In the genomic region with DNA sequence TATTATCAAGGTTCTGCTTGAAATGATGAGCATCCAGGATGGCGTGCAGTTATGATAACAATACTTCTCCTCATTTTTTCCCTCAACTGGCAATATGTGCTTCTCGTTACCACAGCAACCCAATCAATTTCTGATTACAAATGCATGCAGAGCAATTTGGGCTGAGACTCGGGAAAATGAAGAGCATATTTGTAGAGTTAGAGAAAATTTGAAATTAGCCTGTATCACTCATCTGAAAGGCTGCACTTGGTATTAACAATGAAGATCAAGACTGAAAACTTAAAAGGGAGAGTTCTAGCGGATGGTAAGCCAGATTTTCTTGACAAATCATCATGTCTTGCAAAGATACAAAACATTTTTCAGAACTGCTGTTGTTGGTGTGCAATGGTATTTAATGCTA, we compare ENCODE assay signal across 30 mouse cellular contexts. TPM values are rescaled to one million over a fixed set of nuclear protein-coding genes. Genes with fewer than 3 reads are reported as not detected.
DNase-seq lines count a peak whose midpoint lies in the region; ATAC-seq and TF ChIP-seq lines count a peak whose summit lies in the region.
"Had no signal": no experiment of that assay in that cellular context is flagged by ENCODE, and none has a peak within 500 bp of the region (broad histone marks: within the 10 kb centered on the region; RNA-seq: fewer than 3 reads in every experiment).

No protein-coding gene starts in this region.

- H3K4me1 ChIP-seq in forebrain, postnatal 0 days (ENCODE audit: insufficient read depth) = no peaks in the 10 kb centered on the region
- H3K4me1 ChIP-seq in forebrain, embryonic 10.5 days = no peaks in the 10 kb centered on the region
- H3K4me1 ChIP-seq: embryonic facial prominence, embryonic 13.5 days; embryonic facial prominence, embryonic 15.5 days; forebrain, embryonic 13.5 days; forebrain, embryonic 15.5 days had no signal

- H3K36me3 ChIP-seq in forebrain, postnatal 0 days (ENCODE audit: insufficient read depth) = no peaks in the 10 kb centered on the region
- H3K36me3 ChIP-seq in forebrain, embryonic 10.5 days (replicated peaks) = no peaks in the 10 kb centered on the region
- H3K36me3 ChIP-seq: embryonic facial prominence, embryonic 13.5 days; embryonic facial prominence, embryonic 15.5 days; forebrain, embryonic 15.5 days; G1E had no signal

- no peak overlapping the region for H3K4me2 ChIP-seq in forebrain, postnatal 0 days (ENCODE audit: low read depth)
- H3K4me2 ChIP-seq: embryonic facial prominence, embryonic 13.5 days; embryonic facial prominence, embryonic 15.5 days; forebrain, embryonic 13.5 days; forebrain, embryonic 15.5 days had no signal

- no peak for ATAC-seq in forebrain, postnatal 0 days
- no peak for ATAC-seq in megakaryocyte, adult 5-6 weeks (ENCODE audit: poor library complexity, severe bottlenecking)
- ATAC-seq: activated CD4-positive, CD25-positive, alpha-beta regulatory T cell, adult 4 months; CD4-positive, CD25-positive, alpha-beta regulatory T cell, adult 4 months; forebrain, embryonic 13.5 days; forebrain, embryonic 15.5 days; Patski had no signal

- no peak overlapping the region for H3K9ac ChIP-seq in forebrain, postnatal 0 days
- H3K9ac ChIP-seq: embryonic facial prominence, embryonic 13.5 days; embryonic facial prominence, embryonic 15.5 days; forebrain, embryonic 13.5 days; forebrain, embryonic 15.5 days had no signal

- TF ChIP-seq CTCF in forebrain, postnatal 0 days (IDR thresholded peaks at IDR 0.05; ENCODE audit: low read depth) = no peak

- no peak overlapping the region for H3K27ac ChIP-seq in forebrain, postnatal 0 days (ENCODE audit: low read depth, low read length)
- H3K27ac ChIP-seq in forebrain, embryonic 10.5 days = no peak overlapping the region
- H3K27ac ChIP-seq: embryonic facial prominence, embryonic 13.5 days; embryonic facial prominence, embryonic 15.5 days; forebrain, embryonic 13.5 days; forebrain, embryonic 15.5 days had no signal

- 59% methylated on average over 4 of the region's 4 CpGs for WGBS in forebrain, postnatal 0 days
- WGBS in forebrain, embryonic 10.5 days = 87% methylated on average over 4 of the region's 4 CpGs

- no peaks in the 10 kb centered on the region for H3K27me3 ChIP-seq in forebrain, postnatal 0 days (ENCODE audit: insufficient read depth, low read length)
- H3K27me3 ChIP-seq in forebrain, embryonic 10.5 days (ENCODE audit: poor library complexity, severe bottlenecking) = no peaks in the 10 kb centered on the region
- H3K27me3 ChIP-seq: CH12.LX; embryonic facial prominence, embryonic 13.5 days; embryonic facial prominence, embryonic 15.5 days; forebrain, embryonic 13.5 days; forebrain, embryonic 15.5 days had no signal

- DNase-seq in forebrain, postnatal 0 days = peak; percentile 22
- no peak for DNase-seq in forebrain, embryonic 10.5 days (ENCODE audit: extremely low spot score, low spot score)
- DNase-seq in layer of hippocampus, adult 18-20 months (ENCODE audit: low spot score in 2 of 2) = peak; percentile 8 to 60
- DNase-seq in layer of hippocampus, adult 8-10 months (ENCODE audit: low spot score in 2 of 2) = no peak
- DNase-seq in layer of hippocampus, adult 9-11 months = peak; percentile 32
- DNase-seq in layer of hippocampus, postnatal 36 days = no peak
- peak; percentile 29 for DNase-seq in brain, adult 2 months (ENCODE audit: low read depth, low spot score)
- DNase-seq: adrenal gland, adult 8-10 months; adrenal gland, postnatal 14 days; adrenal gland, postnatal 36 days; B cell, adult 2 months; cerebellum, adult 11 months; cerebellum, adult 18-20 months; cerebellum, adult 8-10 months; cerebellum, adult 9-11 months; cerebellum, postnatal 14 days; cerebellum, postnatal 36 days; embryo, embryonic 11 days had no signal

- no peak overlapping the region for H3K4me3 ChIP-seq in forebrain, postnatal 0 days (ENCODE audit: low read depth, low read length)
- no peak overlapping the region for H3K4me3 ChIP-seq in forebrain, embryonic 10.5 days
- H3K4me3 ChIP-seq: embryonic facial prominence, embryonic 13.5 days; embryonic facial prominence, embryonic 15.5 days; erythroblast, embryonic 14.5 days; forebrain, embryonic 13.5 days; forebrain, embryonic 15.5 days had no signal

- H3K9me3 ChIP-seq in forebrain, postnatal 0 days (ENCODE audit: low read length) = no peaks in the 10 kb centered on the region
- H3K9me3 ChIP-seq in forebrain, embryonic 10.5 days = no peaks in the 10 kb centered on the region
- H3K9me3 ChIP-seq: embryonic facial prominence, embryonic 13.5 days; embryonic facial prominence, embryonic 15.5 days; forebrain, embryonic 13.5 days; forebrain, embryonic 15.5 days; G1E had no signal

RNA-seq across cellular contexts. Expression of gene Pacrg, which starts 21.1 kb away (rescaled TPM):
- 2.0 and 6.2 TPM in 2 replicates for total RNA-seq in forebrain, postnatal 0 days (2014; rRNA removed)
- 12.6 and 20.7 TPM in 2 replicates for polyA plus RNA-seq in forebrain, postnatal 0 days (2015; fragmentation: Nextera tagmentation; extraction: Ambion mirVana)
- polyA plus RNA-seq in forebrain, embryonic 10.5 days (2016; fragmentation: Nextera tagmentation; extraction: Ambion mirVana) = 2.3 and 2.6 TPM in 2 replicates
- 10 to 100 TPM; 19.9 to 23.8 TPM for total RNA-seq in layer of hippocampus, adult 18-20 months (2021)
- 10 to 100 TPM; 20.0 to 28.8 (median 23.4) TPM for total RNA-seq in layer of hippocampus, adult 8-10 months (2022)
- total RNA-seq in layer of hippocampus, postnatal 36 days (2021) = 10 to 100 TPM; 24.1 to 26.2 TPM
- total RNA-seq in megakaryocyte, adult 5-6 weeks (2015) = 0.25 TPM in 1 of 2 replicates, not detected in the other
- total RNA-seq in megakaryocyte, adult 5-6 weeks (2017) = 0.20 and 0.48 TPM in 2 replicates
- total RNA-seq: CH12.LX; common myeloid progenitor, adult 5-6 weeks had no signal
- polyA plus RNA-seq: activated CD4-positive, CD25-positive, alpha-beta regulatory T cell, adult 4 months; CD4-positive, CD25-positive, alpha-beta regulatory T cell, adult 4 months; erythroblast, embryonic 14.5 days; G1E had no signal

RNA-seq across cellular contexts. Expression of gene Prkn, which starts 21.2 kb away (rescaled TPM):
- 6.8 and 8.0 TPM in 2 replicates for total RNA-seq in forebrain, postnatal 0 days (2014; rRNA removed)
- polyA plus RNA-seq in forebrain, postnatal 0 days (2015; fragmentation: Nextera tagmentation; extraction: Ambion mirVana) = 5.8 and 6.2 TPM in 2 replicates
- polyA plus RNA-seq in forebrain, embryonic 10.5 days (2016; fragmentation: Nextera tagmentation; extraction: Ambion mirVana) = 0.77 and 0.81 TPM in 2 replicates
- 10 to 100 TPM; 16.6 to 16.8 TPM for total RNA-seq in layer of hippocampus, adult 18-20 months (2021)
- 10 to 100 TPM; 18.5 to 25.7 (median 19.9) TPM for total RNA-seq in layer of hippocampus, adult 8-10 months (2022)
- total RNA-seq in layer of hippocampus, postnatal 36 days (2021) = 10 to 100 TPM; 17.3 to 17.9 TPM
- 0.52 TPM in 1 of 2 replicates, not detected in the other for total RNA-seq in megakaryocyte, adult 5-6 weeks (2015)
- 0.07 TPM in 1 of 2 replicates, not detected in the other for total RNA-seq in megakaryocyte, adult 5-6 weeks (2017)
- polyA plus RNA-seq: erythroblast, embryonic 14.5 days had no signal

Comparison
In these comparisons a context has a peak if more than half of its experiments do, and no peak if none do; other contexts are left out.
1. DNase-seq: peak in forebrain, postnatal 0 days (single experiment), layer of hippocampus, adult 18-20 months (2 of 2), layer of hippocampus, adult 9-11 months (single experiment) and brain, adult 2 months (single experiment); none in forebrain, embryonic 10.5 days (single experiment), layer of hippocampus, adult 8-10 months (0 of 2) and layer of hippocampus, postnatal 36 days (0 of 2).